Mouse (Mus musculus) kidney, embryonic 16.5 days (tissue): ENCODE measurements around the gene Tdrd7. TPM values are rescaled to one million over a fixed set of nuclear protein-coding genes. Genes with fewer than 3 reads are reported as not detected.

Experiments
- ATAC-seq: fragments of 200-750 bp; cut with Nextera tagmentation; 2 replicates; pipeline ENCODE4 v1.8.0; 2017; ENCODE audit warnings: moderate TSS enrichment; ENCODE audit not compliant: low FRiP score, low TSS enrichment
- H3K27ac ChIP-seq: fragments of 300-500 bp; sonication (generic); 2 replicates; pipeline ENCODE4 v1.5.1; 2014; ENCODE audit warnings: low read length
- H3K27me3 ChIP-seq: fragments of 300-500 bp; sonication (generic); 2 replicates; pipeline ENCODE4 v1.6.1; 2014; ENCODE audit warnings: low read length, control low read depth, mixed read lengths; ENCODE audit not compliant: insufficient read depth
- H3K36me3 ChIP-seq: fragments of 300-500 bp; sonication (generic); 2 replicates; pipeline ENCODE4 v1.6.1; 2014; ENCODE audit warnings: low read length, control low read depth, mixed read lengths; ENCODE audit not compliant: insufficient read depth
- H3K4me1 ChIP-seq: fragments of 300-500 bp; sonication (generic); 2 replicates; pipeline ENCODE4 v1.6.1; 2014; ENCODE audit warnings: low read length, control low read depth, mixed read lengths; ENCODE audit not compliant: insufficient read depth
- H3K4me2 ChIP-seq: fragments of 300-500 bp; sonication (generic); replicated peaks from 2 replicates; pipeline ENCODE4 v1.6.1; 2014; ENCODE audit warnings: low read depth, low read length
- H3K4me3 ChIP-seq: fragments of 300-500 bp; sonication (generic); 2 replicates; pipeline ENCODE4 v1.5.1; 2014; ENCODE audit warnings: mild to moderate bottlenecking, low read length
- H3K9ac ChIP-seq: fragments of 300-500 bp; sonication (generic); replicated peaks from 2 replicates; pipeline ENCODE4 v1.6.1; 2014; ENCODE audit warnings: low read length
- H3K9me3 ChIP-seq: fragments of 300-500 bp; sonication (generic); 2 replicates; pipeline ENCODE4 v1.6.1; 2016; ENCODE audit warnings: low read length, control low read depth
- WGBS: fragments of 180-500 bp; shearing (Covaris S2); extraction: QIAGEN DNeasy Blood & Tissue Kit; methylation state at CpG from one replicate; pipeline ENCODE4 v1.1.7; 2014; 5-methylcytosine and 5-hydroxymethylcytosine counted together
- polyA plus RNA-seq: library from polyadenylated mRNA; unstranded; fragments of >200 nt; fragmentation: Nextera tagmentation; extraction: Ambion mirVana; gene quantifications from 2 replicates; pipeline ENCODE4 v1.2.1, GENCODE M21; 2015

Tdrd7 gene
- polyA plus RNA-seq, 1 experiment from 2014 or later: 20.1 TPM

DNA sequence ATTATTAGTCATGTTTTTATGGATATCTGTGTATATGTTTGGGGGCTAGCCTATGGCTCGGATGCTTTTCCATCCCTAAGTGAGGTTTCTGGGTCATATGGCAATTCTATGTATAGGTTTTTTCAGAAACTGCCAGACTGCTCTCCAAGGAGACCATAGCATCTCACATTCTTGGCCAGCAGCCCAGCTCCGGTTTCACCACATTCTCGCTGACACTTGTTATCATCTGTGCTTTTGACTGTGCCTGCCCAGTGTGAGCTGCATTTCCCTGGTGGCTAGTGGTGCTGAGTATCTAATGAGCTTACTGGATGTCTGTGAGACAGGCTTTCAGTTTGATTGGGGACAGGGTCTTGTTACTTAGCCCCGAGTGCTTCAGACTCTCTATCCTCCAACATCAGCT, 108.6 kb downstream of the Tdrd7 start:
- no peaks in the 10 kb centered on the region for H3K36me3 ChIP-seq
- H3K9me3 ChIP-seq: no peaks in the 10 kb centered on the region
- no peak for ATAC-seq
- 43% methylated on average over 4 of the region's 4 CpGs for WGBS
- no peak overlapping the region for H3K9ac ChIP-seq
- H3K27ac ChIP-seq: no peak overlapping the region
- H3K4me3 ChIP-seq: no peak overlapping the region
- peaks cover 12% of the 10 kb centered on the region; the same call in 1 of the 2 replicates for H3K4me1 ChIP-seq
- H3K4me2 ChIP-seq: no peak overlapping the region
- no peaks in the 10 kb centered on the region for H3K27me3 ChIP-seq

DNA sequence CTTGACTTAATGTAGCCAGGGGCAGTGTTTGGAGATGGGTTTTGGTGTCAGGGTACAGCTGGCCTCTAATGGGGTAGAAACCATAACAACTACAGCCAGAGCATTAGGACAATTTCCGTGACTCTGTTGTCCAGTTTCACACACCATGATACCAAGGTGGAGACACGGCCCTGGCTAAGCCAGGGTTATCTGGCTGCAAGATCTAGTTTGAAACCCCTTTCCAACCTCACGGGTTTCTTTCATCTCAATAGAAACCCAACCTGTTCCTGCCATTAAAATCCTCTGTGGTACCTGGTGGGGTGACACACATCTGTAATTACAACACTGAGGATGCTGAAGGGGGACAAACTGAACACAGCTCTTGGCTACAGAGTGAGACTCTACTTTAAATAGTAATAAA, 110.5 kb downstream of the Tdrd7 start:
- no peak overlapping the region for H3K9ac ChIP-seq
- WGBS: 67% methylated on average over 3 of the region's 3 CpGs
- 0 out of 2 replicates have a peak, but pooled peaks cover 5% of the 10 kb centered on the region for H3K4me1 ChIP-seq
- H3K9me3 ChIP-seq: no peaks in the 10 kb centered on the region
- no peak for ATAC-seq
- no peaks in the 10 kb centered on the region for H3K36me3 ChIP-seq
- no peaks in the 10 kb centered on the region for H3K27me3 ChIP-seq
- H3K4me2 ChIP-seq: no peak overlapping the region
- H3K4me3 ChIP-seq: no peak overlapping the region
- no peak overlapping the region for H3K27ac ChIP-seq

GRCm38 (mm10) chr4:46076892-46077291, 111.8 kb downstream of the Tdrd7 start:
- Histone ChIP-seq H3K9ac (no peak overlapping the region), H3K9me3 (no peaks in the 10 kb centered on the region), H3K4me1 (0 out of 2 replicates have a peak, but pooled peaks cover 5% of the 10 kb centered on the region), H3K27ac (no peak overlapping the region), H3K36me3 (no peaks in the 10 kb centered on the region), H3K4me3 (no peak overlapping the region), H3K27me3 (no peaks in the 10 kb centered on the region), H3K4me2 (no peak overlapping the region)
- ATAC-seq: no peak
- 65% methylated on average over 2 of the region's 2 CpGs for WGBS

GRCm38 (mm10) chr4:46080261-46080660, 115.1 kb downstream of the Tdrd7 start:
- H3K4me3 ChIP-seq: no peak overlapping the region
- no peaks in the 10 kb centered on the region for H3K27me3 ChIP-seq
- no peaks in the 10 kb centered on the region for H3K36me3 ChIP-seq
- WGBS: 86% methylated on average over 4 of the region's 4 CpGs
- H3K27ac ChIP-seq: no peak overlapping the region
- ATAC-seq: no peak
- H3K4me2 ChIP-seq: no peak overlapping the region
- 0 out of 2 replicates have a peak, but pooled peaks cover 5% of the 10 kb centered on the region for H3K4me1 ChIP-seq
- H3K9ac ChIP-seq: no peak overlapping the region
- no peaks in the 10 kb centered on the region for H3K9me3 ChIP-seq

- Histone ChIP-seq H3K36me3 (no peaks in the 10 kb centered on the region), H3K4me1 (peaks cover 3% of the 10 kb centered on the region), H3K9ac (no peak overlapping the region), H3K9me3 (no peaks in the 10 kb centered on the region), H3K4me3 (no peak overlapping the region), H3K27me3 (no peaks in the 10 kb centered on the region), H3K4me2 (no peak overlapping the region), H3K27ac (no peak overlapping the region)
- no peak for ATAC-seq
- 60% methylated on average over 11 of the region's 11 CpGs for WGBS
These were observed 117.4 kb downstream of the Tdrd7 start for GRCm38 (mm10) chr4:46082555-46082954.

Other genes with a start within 250 kb of the Tdrd7 start
- 10.7 and 11.8 TPM in 2 replicates for gene Aldh1b1, start 166.3 kb upstream of the Tdrd7 start, polyA plus RNA-seq
- 0.12 TPM in 1 of 2 replicates, not detected in the other for gene Igfbpl1, start 138.4 kb upstream of the Tdrd7 start, polyA plus RNA-seq
- gene Stra6l, start 116.7 kb upstream of the Tdrd7 start, polyA plus RNA-seq: 0.92 and 1.2 TPM in 2 replicates
- 0.79 and 0.86 TPM in 2 replicates for gene Ccdc180, start 75.0 kb upstream of the Tdrd7 start, polyA plus RNA-seq
- gene Tmod1, start 73.6 kb downstream of the Tdrd7 start, polyA plus RNA-seq: 6.3 and 7.6 TPM in 2 replicates
- 90.6 and 90.9 TPM in 2 replicates for gene Ncbp1, start 173.3 kb downstream of the Tdrd7 start, polyA plus RNA-seq
- 39.1 and 54.4 TPM in 2 replicates for gene Tstd2, start 173.4 kb downstream of the Tdrd7 start, polyA plus RNA-seq
- gene Xpa, start 231.0 kb downstream of the Tdrd7 start, polyA plus RNA-seq: 20.7 and 21.1 TPM in 2 replicates